In the genomic region with DNA sequence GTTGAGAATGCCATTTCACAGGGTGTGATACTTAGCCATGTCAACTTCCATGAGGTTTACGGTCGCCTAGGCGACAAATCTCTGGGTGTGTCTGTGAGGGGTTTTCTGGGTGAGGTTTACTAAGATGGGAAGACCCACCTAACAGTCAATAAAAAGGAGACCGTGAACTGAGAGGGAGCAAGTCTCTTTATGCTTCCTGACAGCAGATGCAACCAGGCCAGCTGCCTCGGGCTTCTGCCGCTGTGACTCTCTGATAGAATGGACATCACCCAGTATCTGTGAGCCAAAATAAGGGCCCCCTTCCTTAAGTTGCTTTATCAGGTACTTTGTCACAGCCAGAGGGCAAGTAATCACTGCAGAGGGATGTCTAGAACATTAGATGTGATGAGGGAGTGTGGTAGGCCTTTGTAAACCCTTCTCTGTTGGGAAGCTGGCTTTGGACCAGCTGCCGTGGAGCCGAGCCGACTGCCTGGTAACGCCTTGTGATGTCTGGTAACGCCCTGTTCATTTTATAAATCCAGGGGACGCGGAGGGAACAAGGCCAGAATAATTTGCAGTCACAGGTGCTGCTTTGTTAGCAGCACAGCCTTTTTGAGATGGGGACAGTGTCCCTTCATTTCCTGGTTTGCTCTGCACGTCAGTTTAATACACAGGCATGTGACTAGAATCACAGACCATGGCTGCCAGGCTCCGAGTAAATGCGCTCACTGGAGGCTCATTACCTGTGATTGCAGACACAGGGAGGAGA, we compare ENCODE assay signal across 9 mouse cellular contexts. TPM values are rescaled to one million over a fixed set of nuclear protein-coding genes. Genes with fewer than 3 reads are reported as not detected.
DNase-seq lines count a peak whose midpoint lies in the region; ATAC-seq and TF ChIP-seq lines count a peak whose summit lies in the region.
"Had no signal": no experiment of that assay in that cellular context is flagged by ENCODE, and none has a peak within 500 bp of the region (broad histone marks: within the 10 kb centered on the region; RNA-seq: fewer than 3 reads in every experiment).

No protein-coding gene starts in this region.

- H3K9me3 ChIP-seq in forebrain, postnatal 0 days (ENCODE audit: low read length): no peaks in the 10 kb centered on the region
- no peaks in the 10 kb centered on the region for H3K9me3 ChIP-seq in limb, embryonic 14.5 days (ENCODE audit: control insufficient read depth, low read length)
- no peaks in the 10 kb centered on the region for H3K9me3 ChIP-seq in kidney, embryonic 15.5 days (replicated peaks)

- H3K27me3 ChIP-seq in forebrain, postnatal 0 days (ENCODE audit: insufficient read depth, low read length): no peaks in the 10 kb centered on the region
- no peaks in the 10 kb centered on the region for H3K27me3 ChIP-seq in limb, embryonic 14.5 days (ENCODE audit: control insufficient read depth, insufficient read depth, low read length)
- no peaks in the 10 kb centered on the region for H3K27me3 ChIP-seq in kidney, embryonic 15.5 days

- ATAC-seq in forebrain, postnatal 0 days: peak; percentile 52
- peak; percentile 19; the same call in 1 of the 2 replicates for ATAC-seq in limb, embryonic 14.5 days (ENCODE audit: low FRiP score, low read depth)
- ATAC-seq in kidney, embryonic 15.5 days (replicated peaks; ENCODE audit: low FRiP score): no peak
- ATAC-seq in erythroblast, adult 5-6 weeks (replicated peaks; ENCODE audit: low FRiP score, poor library complexity, severe bottlenecking): no peak

- H3K4me3 ChIP-seq in layer of hippocampus, adult 2 months: peak overlapping the region; percentile 24; the same call in 1 of the 2 replicates
- no peak overlapping the region for H3K4me3 ChIP-seq in forebrain, postnatal 0 days (ENCODE audit: low read depth, low read length)
- H3K4me3 ChIP-seq in limb, embryonic 14.5 days (replicated peaks; ENCODE audit: low read length): no peak overlapping the region; the same call in 1 of the 2 replicates
- H3K4me3 ChIP-seq in kidney, embryonic 15.5 days (replicated peaks): no peak overlapping the region

- DNase-seq in layer of hippocampus, adult 2 months (ENCODE audit: low spot score in 2 of 2): peak in 1 of 2 experiments; percentile 58
- no peak for DNase-seq in layer of hippocampus, adult 9-10 months (ENCODE audit: low spot score)
- peak; percentile 71 to 78 for DNase-seq in cerebellum, adult 18-20 months
- peak; percentile 81 for DNase-seq in forebrain, postnatal 0 days
- DNase-seq in limb, embryonic 14.5 days (ENCODE audit: low spot score): peak; percentile 52
- DNase-seq in spleen, adult 12 weeks (ENCODE audit: low spot score): no peak
- DNase-seq: lung, embryonic 14.5 days had no signal

- H3K27ac ChIP-seq in layer of hippocampus, adult 2 months: peak overlapping the region; percentile 88
- peak overlapping the region; percentile 79 for H3K27ac ChIP-seq in forebrain, postnatal 0 days (ENCODE audit: low read depth, low read length)
- H3K27ac ChIP-seq in limb, embryonic 14.5 days (replicated peaks; ENCODE audit: low read depth, low read length): peak overlapping the region; percentile 59; the same call in 1 of the 2 replicates
- no peak overlapping the region for H3K27ac ChIP-seq in kidney, embryonic 15.5 days

- H3K36me3 ChIP-seq in forebrain, postnatal 0 days (ENCODE audit: insufficient read depth): no peaks in the 10 kb centered on the region
- no peaks in the 10 kb centered on the region for H3K36me3 ChIP-seq in limb, embryonic 14.5 days (ENCODE audit: control insufficient read depth, insufficient read depth, low read length)
- H3K36me3 ChIP-seq in kidney, embryonic 15.5 days: no peaks in the 10 kb centered on the region

- peak overlapping the region; percentile 44; the same call in 1 of the 2 replicates for H3K9ac ChIP-seq in forebrain, postnatal 0 days
- no peak overlapping the region for H3K9ac ChIP-seq in limb, embryonic 14.5 days (ENCODE audit: low read depth, low read length, severe bottlenecking)
- H3K9ac ChIP-seq in kidney, embryonic 15.5 days: no peak overlapping the region
- H3K9ac ChIP-seq: lung, embryonic 14.5 days had no signal

- no peak for TF ChIP-seq POLR2A in limb, embryonic 14.5 days (IDR thresholded peaks at IDR 0.05; ENCODE audit: borderline replicate concordance, extremely low read depth, insufficient read depth, insufficient read length)

- H3K4me1 ChIP-seq in forebrain, postnatal 0 days (ENCODE audit: insufficient read depth): peaks cover 45% of the 10 kb centered on the region
- peaks cover 33% of the 10 kb centered on the region for H3K4me1 ChIP-seq in limb, embryonic 14.5 days (ENCODE audit: control insufficient read depth, insufficient read depth, low read length)
- 0 out of 2 replicates have a peak, but pooled peaks cover 2% of the 10 kb centered on the region for H3K4me1 ChIP-seq in kidney, embryonic 15.5 days

- peak overlapping the region; percentile 26 for H3K4me2 ChIP-seq in forebrain, postnatal 0 days (ENCODE audit: low read depth)
- peak overlapping the region; percentile 28 for H3K4me2 ChIP-seq in limb, embryonic 14.5 days (replicated peaks; ENCODE audit: low read depth, low read length, severe bottlenecking)
- no peak overlapping the region for H3K4me2 ChIP-seq in kidney, embryonic 15.5 days
- H3K4me2 ChIP-seq: lung, embryonic 14.5 days had no signal

- no peak for TF ChIP-seq CTCF in layer of hippocampus, adult 2 months (conservative IDR thresholded peaks at IDR 0.05)
- no peak for TF ChIP-seq CTCF in forebrain, postnatal 0 days (IDR thresholded peaks at IDR 0.05; ENCODE audit: low read depth)

- 20% methylated on average over 16 of the region's 16 CpGs for WGBS in forebrain, postnatal 0 days
- WGBS in limb, embryonic 14.5 days: 50% methylated on average over 16 of the region's 16 CpGs
- WGBS in kidney, embryonic 15.5 days: 70% methylated on average over 16 of the region's 16 CpGs

RNA-seq across cellular contexts. Expression of a gene that starts 58.8 kb away (rescaled TPM):
- total RNA-seq in layer of hippocampus, adult 2 months (2021): 100 to 1,000 TPM; 199 to 202 TPM
- 149 and 172 TPM in 2 replicates for total RNA-seq in forebrain, postnatal 0 days (2014; rRNA removed)
- polyA plus RNA-seq in forebrain, postnatal 0 days (2015; fragmentation: Nextera tagmentation; extraction: Ambion mirVana): 96.8 and 123 TPM in 2 replicates
- 38.8 and 43.9 TPM in 2 replicates for polyA plus RNA-seq in limb, embryonic 14.5 days (2012; rRNA removed)
- polyA plus RNA-seq in limb, embryonic 14.5 days (2014; fragmentation: Nextera tagmentation; extraction: Ambion mirVana): 44.8 and 50.0 TPM in 2 replicates
- polyA plus RNA-seq in kidney, embryonic 15.5 days (2015; fragmentation: Nextera tagmentation; extraction: Ambion mirVana): 26.3 and 28.9 TPM in 2 replicates
- total RNA-seq in erythroblast, adult 5-6 weeks (2015; ENCODE audit: low replicate concordance): 1.5 and 4.8 TPM in 2 replicates
- total RNA-seq in erythroblast, adult 5-6 weeks (2017; ENCODE audit: low replicate concordance): 3.9 and 8.3 TPM in 2 replicates

Comparison
In these comparisons a context has a peak if more than half of its experiments do, and no peak if none do; other contexts are left out.
1. DNase-seq: peak in cerebellum, adult 18-20 months (2 of 2), forebrain, postnatal 0 days (single experiment) and limb, embryonic 14.5 days (single experiment); none in layer of hippocampus, adult 9-10 months (single experiment) and spleen, adult 12 weeks (single experiment).
2. ATAC-seq: peak in forebrain, postnatal 0 days (single experiment) and limb, embryonic 14.5 days (single experiment); none in kidney, embryonic 15.5 days (single experiment) and erythroblast, adult 5-6 weeks (single experiment).
3. RNA of a gene that starts 58.8 kb away (total RNA-seq): 199 to 202 TPM in layer of hippocampus, adult 2 months and 149 to 172 TPM in forebrain, postnatal 0 days; 1.5 to 8.3 TPM in erythroblast, adult 5-6 weeks; every median in the first group is over 10 times any median in the second.